Mouse (Mus musculus) adrenal gland, adult (tissue): Measurements from ENCODE around the gene Gna12.

Experiments used
- DNase-seq, 2 experiments: peaks; one replicate each; pipeline ENCODE4 v3.0.0; 2022 to 2023; ENCODE audit warnings: low spot score in 1 of 2; ENCODE audit not compliant: inconsistent age in 2 of 2

Gna12 gene

DNA sequence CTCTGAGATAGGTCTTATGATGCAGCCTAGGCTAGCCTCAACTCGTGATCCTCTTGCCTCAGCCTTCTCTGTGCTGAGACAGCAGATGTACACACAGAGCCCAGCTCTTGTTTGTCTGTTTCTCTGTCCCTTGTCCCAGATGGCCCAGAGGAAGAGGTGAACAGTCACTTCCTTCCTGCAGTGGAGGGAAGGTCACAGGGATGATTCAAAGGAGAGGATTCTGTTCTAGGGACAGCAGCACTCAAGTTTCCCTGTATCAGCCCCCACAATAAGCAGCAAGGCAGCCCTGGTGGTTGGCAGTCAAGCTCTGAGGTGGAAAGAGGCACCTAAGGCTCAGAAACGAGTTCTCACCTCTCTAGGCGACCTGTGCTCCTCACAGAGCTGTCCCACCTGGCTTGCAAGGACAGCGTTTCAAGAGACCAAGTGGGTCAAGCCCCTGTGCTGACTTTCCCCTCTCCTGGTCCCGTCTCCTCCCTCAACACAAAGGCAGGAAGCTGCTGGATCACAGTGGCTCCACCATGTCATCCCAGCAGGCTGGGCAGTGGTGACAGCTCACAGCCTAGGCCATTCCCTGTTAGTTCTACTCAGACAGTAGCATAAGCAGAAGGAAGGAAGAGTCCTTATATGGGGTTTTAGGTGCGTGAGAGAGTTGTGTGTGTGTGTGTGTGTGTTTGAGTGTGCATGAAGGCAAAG, 65.2 kb downstream of the Gna12 start:
- DNase-seq = peak; percentile 66 to 86

DNA sequence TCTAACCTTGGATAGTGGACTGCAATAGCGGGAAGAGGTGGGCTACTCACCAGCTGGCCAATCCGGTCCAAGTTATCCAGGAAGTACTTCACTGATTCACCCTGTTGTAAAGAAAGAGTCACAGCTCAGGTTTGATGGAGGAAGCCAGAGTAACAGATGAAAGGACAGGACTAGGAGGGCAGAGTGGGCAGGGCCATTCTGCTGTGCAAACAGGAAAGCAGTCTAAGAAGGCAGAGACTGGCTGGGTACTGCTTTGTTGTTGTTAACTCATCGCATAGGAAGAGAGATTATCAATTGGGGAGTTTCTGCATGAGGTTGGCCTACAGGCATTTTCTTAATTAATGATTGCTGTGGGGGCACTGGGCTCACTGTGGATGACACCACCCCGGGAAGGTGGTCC, 67.7 kb downstream of the Gna12 start:
- no peak for DNase-seq

DNA sequence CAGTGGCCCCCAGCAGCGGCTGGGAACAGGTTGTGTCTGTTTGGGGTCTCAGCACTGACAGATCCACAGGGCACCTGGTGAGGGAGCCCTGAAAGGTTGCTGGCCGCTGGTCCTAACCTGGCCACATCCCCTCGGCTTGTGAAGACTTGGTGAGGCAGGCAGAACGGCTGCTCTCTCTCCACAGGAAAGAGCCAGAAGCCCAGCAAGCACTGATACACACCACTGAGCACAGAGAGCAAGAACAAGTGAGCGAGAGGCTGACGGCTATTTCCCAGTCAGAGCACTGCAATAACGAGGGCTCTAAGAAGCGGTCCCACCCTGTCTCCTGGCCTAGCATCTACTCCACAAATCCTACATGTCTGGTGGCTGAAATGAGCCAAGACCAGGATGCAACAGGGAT, 71.4 kb downstream of the Gna12 start:
- DNase-seq = no peak

DNA sequence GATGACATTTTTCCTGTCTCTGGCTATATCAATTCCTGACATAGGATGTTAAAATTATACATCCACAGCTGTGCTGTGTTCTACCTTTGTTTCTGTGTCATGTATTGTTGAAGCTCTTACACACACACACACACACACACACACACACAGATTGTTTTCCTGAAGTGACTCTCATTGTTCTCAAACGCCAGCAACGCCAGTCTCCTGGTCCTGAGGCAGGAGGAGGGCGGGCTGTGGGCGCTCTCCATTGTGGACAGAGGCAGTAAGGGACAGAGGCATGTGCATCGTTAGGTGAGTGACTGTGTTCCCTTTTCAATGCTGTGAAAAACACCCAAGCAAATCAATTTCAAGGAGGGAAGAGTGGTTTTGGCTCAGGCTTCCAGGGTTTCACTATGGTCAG, 77.0 kb downstream of the Gna12 start:
- DNase-seq = no peak

DNA sequence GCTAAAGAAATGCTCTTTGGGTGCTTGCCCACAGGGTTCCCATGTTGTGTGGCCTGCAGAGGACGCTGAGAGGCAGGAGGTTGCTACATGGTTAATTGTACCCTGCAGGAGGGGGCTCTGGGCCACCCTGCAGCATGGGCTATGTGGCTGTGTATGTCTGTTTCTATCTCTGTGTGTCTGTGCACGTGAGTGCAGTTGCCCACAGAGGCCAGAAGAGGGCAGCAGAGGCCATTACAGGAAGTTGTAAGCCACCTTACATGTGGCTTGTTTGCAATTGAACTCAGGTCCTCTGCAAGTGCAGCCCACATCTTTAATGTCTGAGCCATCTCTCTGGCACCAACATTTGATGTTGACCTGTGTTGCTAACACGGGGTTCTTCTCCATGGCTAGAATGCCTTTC, 77.6 kb downstream of the Gna12 start:
- no peak for DNase-seq

DNA sequence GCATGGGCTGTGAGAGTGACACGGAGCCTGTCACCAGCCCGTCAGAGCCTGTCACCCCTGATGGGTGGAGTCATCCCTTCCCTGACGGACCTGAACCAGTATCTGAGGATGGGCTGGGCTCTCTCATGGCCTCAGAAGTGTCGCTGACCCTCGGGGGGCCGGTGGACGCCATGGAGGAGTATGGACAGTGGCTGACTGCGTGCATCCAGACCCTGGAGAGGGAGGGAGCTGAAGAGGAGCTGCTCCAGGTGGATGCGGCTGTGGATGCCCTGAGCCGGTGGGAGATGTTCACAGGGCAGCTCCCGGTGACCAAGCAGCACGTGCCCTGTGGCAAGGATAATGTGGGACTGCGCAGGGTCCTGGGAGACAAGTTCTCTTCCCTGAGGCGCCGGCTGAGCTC, 78.2 kb downstream of the Gna12 start:
- DNase-seq = no peak

DNA sequence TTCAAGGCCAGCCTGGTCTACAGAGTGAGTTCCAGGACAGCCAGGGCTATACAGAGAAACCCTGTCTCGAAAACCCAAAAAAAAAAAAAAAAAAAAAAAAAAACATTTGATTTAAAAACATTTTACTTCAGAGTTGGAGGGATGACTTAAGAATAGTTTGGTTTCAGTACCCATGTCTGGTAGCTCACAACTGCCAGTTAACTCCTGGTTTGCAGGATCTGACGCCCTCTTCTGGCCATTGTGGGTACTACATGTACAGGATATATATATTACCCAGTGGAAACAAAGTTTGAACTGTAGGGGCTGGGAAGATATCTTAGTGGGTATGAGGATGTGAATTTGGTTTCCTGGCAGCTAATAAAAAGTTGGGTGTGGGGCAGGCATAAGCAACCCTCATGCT, 79.3 kb downstream of the Gna12 start:
- peak in 1 of 2 experiments; percentile 76 for DNase-seq

DNA sequence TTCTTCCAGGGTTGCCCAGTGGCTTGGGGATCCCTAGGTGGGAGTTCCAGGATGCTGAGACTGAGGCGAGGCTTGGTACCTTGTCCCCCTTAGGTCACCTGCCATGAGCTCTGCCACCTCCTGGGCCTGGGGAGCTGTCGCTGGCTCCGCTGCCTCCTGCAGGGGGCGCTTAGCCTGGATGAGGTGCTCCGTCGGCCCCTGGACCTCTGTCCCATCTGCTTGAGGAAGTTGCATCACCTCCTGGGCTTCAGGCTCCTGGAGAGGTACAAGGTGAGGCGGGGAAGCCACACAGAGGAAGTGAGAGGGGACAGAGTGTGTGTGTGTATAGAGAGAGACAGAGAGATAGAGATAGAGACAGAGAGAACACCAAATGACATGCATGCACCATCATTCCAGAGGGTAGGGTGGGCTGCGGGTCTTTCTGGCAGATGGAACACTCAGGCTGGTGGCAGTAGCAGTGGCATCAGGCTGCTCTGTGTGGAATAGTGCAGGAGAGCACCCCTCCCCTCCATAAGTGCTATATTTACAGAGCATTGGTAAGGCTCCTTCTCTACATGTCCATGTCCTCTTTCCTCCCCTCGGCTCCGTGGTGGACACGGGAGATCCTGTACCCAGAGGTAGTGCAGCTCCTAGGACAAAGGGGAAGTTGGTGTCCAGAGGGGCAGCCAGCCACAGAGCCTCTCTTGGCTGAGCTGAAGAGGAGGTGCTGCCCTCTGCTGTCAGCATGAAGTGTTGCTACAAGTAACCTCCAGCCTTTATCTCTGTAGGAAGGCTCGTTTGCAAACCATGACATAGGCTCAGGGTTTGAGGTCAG, 81.0 kb downstream of the Gna12 start:
- DNase-seq = peak; percentile 74 to 90

DNA sequence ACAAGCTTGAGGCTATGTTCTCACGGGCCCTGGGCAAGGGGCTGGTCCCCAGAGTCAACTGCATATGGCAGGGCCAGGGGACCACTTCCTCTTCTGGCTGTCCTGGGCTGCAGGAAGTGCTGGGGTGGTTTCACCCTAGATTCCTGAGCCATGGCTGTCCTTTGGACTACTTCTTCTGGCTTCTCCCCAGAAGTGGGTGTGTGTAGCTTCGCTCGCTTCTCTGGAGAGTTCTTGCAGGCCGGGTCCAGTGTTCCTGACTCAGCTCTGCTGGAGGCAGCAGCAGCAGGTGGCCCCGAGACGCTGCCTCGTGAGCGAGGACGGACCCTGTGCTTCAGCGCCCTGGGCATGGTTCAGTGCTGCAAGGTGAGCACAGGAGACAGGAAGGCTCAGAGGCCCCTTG, 81.8 kb downstream of the Gna12 start:
- peak in 1 of 2 experiments; percentile 49 for DNase-seq

DNA sequence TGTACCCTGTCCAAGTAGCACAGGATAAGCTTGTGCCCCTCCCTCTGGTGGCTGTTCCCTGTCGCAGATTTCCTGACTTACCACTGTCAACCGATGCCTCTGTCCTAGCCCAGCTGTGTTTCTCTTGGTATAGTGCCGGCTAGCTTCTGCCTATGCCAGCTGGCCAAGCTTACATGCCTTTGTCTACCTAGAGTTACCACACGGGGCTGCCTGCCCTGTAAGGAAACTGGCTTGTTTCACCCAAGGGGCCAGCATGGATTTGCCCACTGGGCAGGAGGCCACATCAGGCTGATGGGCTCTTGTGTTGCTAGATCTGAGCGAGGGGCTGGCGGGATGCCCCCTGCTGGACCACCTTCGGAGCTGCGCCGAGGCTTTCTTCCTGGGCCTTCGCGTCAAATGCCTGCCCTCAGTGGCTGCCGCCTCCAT, 86.5 kb downstream of the Gna12 start:
- DNase-seq = no peak

DNA sequence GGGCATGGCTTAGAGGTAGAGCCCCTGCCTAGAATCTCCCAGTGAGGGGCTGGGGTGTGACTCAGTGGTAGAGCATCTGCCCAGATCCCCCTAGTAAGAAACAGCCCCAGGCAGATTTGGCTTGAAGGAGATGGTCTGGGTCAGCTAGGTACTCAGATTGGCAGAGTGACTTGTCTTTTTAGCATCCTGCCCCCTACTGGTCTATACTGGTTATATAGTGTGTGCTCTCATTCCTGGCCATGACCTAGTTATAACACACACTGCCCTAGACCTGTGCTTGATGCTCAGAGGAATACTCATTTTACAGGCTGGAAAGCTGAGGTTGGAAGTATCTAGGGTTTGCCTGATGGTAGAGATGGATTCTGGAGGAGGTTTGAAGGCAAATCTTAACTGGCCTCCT, 88.4 kb downstream of the Gna12 start:
- DNase-seq = peak in 1 of 2 experiments; percentile 68

DNA sequence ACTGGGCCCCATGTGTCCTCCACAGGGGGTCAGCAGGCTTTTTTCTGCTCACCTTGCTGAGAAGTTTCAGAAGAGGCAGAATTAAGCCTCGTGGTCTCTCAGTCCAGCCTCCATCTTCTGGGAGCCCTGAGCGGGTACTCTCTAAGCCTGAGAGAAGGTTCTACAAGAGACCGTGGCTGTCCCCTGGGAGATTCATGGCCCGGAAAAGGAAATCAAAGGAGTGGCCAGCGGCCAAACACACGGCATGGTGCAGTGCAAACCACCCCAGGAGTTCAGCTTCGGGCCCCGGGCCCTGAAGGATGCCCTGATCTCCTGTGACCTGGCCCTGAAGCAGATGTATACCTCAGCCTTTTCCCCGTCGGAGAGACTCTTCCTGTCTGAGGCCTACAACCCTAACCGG, 89.2 kb downstream of the Gna12 start:
- DNase-seq = peak in 1 of 2 experiments; percentile 65

DNA sequence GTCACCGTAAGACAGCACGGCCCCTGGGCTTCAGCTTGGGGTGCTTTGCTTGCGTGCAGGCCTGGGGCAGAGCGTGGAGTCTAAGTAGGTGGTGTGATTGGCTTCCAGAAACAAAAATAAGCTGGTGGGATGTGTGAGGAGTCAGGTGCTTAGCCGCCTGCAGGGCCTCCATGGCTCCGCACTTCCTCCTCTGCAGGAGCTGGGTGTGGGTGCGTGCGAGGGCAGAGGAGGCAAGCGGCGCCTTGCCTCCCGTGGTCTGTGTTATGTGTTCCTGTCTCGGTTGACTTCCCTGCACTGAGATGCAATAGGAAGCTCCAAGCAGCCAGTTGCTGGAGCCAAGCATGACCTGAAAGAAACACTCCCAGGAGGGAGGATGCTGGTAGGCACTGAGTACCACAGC, 90.4 kb downstream of the Gna12 start:
- DNase-seq = no peak

DNA sequence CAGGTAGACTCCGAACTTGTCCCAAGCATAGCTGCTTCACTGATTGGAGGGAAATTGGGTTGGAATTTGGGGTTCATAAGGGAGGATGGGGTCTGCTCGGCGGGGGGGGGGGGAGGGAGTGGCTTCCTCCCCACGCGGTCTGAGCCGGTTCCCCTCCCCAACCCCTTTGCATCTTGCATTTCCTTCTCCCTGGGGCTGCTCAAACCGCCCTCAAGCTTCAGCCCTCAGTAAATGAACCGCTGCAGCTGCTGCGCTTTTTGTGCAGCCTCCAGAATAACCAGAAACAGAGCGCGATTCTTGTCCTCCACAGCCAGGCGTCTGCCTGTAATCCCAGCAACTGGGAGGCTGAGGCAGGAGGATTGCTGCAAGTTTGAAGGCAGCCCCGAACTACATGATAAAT, 94.1 kb downstream of the Gna12 start:
- no peak for DNase-seq

DNA sequence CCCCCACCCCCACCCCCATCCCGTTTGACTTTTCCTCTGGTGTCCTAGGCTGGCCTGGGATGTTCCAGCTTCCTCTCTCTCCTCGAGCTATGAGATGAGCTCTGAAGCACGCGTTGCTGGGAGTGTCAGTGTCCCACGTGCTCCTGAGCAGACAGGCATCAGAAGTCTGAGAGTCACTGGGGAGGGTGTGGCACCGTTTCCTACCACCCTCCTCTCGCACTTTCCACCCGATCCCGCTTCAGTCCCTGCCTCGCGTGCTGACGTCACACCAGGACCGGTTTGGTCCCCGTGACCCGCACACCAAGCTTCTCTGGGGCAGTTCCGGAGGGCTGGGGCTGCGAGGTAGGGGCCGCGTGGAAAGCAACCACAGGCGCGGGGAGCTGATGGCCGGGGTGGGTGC, 94.9 kb downstream of the Gna12 start:
- peak; percentile 38 to 70 for DNase-seq

DNA sequence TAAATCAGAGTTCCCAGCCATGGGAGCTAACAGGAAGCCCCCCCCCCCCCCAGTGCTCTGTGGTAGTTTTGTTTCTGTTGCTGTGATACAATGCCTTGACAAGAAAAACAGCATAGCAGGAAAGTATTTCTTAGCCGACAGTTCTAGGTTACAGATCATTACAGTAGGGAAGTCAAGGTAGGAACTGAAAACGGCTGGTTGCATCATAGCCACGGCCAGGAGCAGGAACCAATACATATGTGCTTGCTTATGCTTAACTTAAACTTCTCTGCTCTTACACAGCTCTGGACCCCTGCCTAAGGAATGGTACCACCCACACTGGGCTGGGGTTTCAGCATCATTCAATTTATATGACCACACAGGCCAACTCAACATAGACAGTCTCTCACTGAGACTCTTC, 96.9 kb downstream of the Gna12 start:
- DNase-seq = no peak

DNA sequence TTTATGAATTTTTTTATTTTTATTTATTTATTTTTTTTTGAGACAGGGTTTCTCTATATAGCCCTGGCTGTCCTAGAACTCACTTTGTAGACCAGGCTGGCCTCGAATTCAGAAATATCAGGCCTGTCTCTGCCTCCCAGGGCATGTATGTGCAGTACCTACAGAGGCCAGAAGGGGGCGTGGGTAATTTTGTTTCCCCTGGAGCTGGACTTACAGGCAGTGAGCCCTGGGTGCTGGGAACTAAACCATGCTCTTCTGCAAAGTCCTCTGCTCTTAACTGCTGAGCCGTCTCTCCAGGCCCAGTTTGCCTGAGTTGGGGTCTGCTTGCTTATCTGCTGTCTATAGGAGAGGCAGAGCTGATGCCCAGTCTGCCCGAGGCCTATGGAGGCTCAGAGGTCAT, 98.0 kb downstream of the Gna12 start:
- DNase-seq = no peak

DNA sequence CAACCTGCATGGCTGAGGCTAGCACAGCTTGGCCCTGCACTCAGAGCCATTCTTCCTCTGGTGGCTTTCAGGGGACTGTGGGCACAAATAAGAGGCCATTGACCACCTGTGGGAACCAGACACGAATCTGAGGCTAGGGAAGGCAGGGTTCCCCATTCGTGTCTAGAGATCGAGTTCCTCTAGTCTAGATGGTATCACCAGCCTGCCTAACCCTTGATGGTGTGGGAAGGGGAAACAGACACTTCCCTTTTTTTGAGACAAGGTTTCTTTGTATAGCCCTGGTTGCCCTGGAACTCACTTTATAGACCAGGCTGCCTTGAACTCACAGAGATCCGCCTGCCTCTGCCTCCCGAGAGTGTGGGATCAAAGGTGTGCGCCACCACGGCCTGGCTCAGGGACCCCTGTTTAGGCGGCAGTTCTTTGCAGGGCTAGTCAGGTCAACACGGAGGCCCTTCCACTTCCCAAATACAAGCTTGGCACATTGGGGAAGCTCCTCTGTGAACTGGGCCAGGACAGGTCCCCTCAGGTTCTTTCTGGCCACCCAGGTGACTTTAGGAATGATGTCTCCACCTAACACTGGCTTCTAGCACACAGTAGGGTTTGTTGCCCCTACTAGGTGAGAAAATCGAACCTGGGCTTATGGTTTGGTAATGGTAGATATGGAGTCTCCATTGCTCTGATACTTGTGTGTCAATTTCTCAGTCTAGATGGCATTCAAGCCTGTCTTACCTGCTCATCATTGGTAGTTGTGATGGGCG, 99.0 kb downstream of the Gna12 start:
- no peak for DNase-seq

DNA sequence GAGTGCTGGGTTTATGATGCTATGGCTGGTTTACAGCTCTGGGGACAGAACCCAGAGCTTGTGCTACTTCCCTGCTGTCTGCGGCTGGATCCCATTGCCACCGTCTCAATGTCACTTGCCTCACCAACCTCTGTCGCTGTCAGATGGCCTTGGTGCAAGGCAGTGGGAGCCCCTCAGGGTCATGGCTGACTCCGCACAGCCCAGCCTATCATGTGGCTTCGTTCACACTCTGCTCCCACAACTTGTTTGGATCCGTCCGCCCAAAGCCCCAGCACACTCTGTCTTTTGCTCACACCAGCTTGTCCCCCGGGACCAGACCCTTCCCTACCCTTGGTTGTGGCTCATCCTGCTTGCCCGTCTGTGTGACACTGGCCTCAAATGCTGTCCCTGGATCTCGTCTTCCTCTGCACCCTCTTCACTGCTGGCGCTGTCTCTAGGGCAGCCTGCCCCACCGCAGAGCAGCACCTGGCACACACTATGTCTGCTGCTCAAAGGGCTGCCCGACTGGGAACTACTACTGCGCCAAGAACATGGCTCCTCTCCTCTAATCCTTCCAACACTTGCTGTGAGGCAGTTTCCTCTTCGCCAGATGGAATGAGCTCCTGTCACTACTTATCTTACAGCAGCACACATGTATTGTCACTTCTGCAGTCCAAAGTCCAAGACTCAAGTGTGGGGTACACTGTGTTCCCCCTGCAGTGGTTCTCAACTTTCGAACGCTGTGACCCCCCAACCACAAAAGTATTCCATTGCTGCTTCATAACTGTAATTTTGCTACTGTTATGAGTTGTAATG, 103.1 kb downstream of the Gna12 start:
- DNase-seq = peak; percentile 66 to 90

DNA sequence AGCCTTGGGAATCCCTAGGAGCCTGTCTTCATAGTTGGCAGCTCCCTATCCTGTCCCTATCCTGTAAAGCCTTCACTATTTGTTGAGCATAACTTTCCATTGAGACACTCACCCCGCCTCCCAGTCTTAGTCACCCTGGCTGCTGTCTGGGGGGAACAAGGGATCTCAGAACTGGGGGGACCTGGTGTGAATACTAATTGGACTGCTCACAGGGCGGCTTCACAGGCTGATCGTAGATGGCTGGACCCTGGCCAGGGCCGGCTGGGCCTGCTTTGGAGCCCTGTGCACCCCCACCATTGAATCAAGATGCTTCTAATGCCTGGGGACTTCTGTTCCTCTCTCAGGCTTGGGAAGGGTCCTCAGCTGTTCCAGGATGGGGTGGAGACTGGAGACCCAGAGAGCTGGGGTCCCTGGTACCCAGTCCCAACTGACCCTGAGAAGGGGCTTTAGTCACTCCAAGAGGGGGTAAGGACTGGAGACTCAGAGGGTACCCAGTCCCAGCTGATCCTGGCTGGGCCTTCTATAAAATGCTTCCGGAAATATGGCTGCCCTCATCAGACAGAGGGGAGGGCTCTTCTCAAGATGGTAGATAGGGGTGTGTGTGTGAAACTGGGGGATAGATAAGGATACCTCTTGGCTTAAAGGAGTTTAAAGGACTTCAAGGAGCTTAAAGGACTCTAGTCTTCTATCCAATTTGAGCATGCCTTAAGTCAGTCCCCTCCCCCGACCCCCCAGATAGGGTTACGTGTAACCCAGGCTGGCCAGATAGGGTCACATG, 104.0 kb downstream of the Gna12 start:
- DNase-seq = peak in 1 of 2 experiments; percentile 74
